Mouse (Mus musculus) C2C12 (cell line): Measurements from ENCODE around the gene Fth1.

Source experiments
- CTCF ChIP-seq: IDR thresholded peaks from one replicate; pipeline ENCODE4 v1.5.1; 2011; ENCODE audit not compliant: control insufficient read depth, insufficient read depth, insufficient read length
- MAX ChIP-seq: IDR thresholded peaks from one replicate; pipeline ENCODE4 v1.6.1; 2011; ENCODE audit warnings: mild to moderate bottlenecking, control low read depth
- MYOD1 ChIP-seq: IDR thresholded peaks from one replicate; pipeline ENCODE4 v1.6.1; 2011; ENCODE audit warnings: low read depth; ENCODE audit not compliant: control insufficient read depth, insufficient read length

DNA sequence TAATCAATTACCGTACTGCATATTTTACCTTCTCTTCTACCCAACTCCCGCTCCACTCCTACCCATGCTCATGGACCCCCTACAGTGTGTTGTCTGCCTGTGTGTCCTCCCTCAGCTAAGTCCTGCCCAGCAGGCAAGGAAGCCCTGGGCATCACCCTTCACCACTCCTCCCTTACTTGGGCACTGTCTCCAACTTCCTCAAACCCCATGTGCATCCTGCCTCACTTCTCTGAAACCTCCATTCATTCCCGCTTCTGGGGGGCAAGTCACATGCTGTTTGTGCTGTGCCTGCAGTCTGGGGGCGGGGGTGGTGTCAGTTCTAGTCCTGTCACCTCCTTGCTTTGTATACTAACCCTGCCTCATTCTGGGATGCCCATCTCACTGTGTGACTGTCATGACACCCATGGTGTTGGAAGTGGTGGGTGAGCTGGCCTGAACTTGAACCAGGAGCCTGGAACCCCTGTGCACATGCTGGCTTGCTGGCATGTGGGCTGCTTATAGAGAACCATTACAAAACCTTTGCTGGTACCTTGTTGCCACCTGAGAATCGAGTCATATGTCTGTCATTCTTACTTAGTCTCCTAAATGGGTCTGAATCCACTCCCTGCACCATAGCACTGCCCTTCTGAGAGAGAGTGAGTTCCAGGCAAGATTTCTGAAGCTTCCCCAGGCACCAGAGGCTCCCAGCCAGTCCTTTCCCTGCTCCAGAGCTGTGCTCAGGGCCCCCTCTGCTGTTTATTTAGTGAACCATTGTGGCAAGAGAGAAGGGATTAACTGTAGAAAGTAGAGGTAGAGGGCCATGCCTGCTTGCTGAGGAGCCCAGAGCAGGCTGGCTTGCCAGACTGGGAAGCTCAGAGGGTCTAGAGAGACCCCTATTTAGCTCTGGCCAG is 42.3 kb downstream of the Fth1 start:
- TF ChIP-seq MAX = no peak
- TF ChIP-seq CTCF = no peak
- TF ChIP-seq MYOD1 = no peak
